Mouse (Mus musculus) kidney, adult 2 months (tissue): ENCODE data around the gene Nrl.

Source experiments
- CTCF ChIP-seq: fragments of 200-500 bp; conservative IDR thresholded peaks from 2 replicates; pipeline ENCODE4 v1.5.1; 2011; ENCODE audit warnings: low read depth, mild to moderate bottlenecking, control low read depth, low read length, moderate library complexity, mixed read lengths; ENCODE audit not compliant: insufficient read depth, insufficient read length
- POLR2A ChIP-seq: fragments of 200-500 bp; IDR thresholded peaks from one replicate; pipeline ENCODE4 v1.6.1; 2011; ENCODE audit warnings: low read depth, low read length, control low read depth

DNA sequence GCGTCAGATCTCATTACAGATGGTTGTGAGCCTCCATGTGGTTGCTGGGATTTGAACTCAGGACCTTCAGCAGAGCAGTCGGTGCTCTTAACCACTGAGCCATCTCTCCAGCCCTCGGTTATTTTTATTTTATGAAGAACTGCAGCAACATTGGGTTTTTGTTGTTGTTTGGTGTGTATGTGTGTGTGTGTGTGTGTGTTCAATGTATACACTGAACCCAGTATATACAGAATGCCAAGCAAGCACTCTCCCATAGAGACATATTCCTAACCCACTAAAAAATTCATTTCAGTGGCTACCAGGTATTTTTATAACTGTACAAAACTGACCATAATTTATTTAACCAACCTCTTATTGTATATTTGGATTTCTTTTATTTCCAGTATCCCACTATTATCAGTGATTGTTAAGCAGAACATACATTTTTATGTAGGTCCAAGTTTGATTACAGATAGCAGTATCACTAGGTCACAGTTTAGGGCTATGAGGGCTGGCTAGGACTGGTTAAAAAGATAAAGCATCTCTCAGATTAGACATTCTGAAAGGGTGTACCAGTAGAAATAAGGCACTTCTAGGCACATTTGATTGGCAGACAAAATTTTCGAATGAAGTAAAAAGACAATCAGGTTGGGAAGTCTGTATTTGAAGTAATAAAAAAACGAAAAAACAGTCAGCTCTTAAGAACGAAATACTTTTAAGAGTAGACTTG lies 34.1 kb upstream of the Nrl start:
- TF ChIP-seq POLR2A (no peak), CTCF (no peak)
